Comparison of ENCODE assay signal across 16 mouse cellular contexts in the genomic region with DNA sequence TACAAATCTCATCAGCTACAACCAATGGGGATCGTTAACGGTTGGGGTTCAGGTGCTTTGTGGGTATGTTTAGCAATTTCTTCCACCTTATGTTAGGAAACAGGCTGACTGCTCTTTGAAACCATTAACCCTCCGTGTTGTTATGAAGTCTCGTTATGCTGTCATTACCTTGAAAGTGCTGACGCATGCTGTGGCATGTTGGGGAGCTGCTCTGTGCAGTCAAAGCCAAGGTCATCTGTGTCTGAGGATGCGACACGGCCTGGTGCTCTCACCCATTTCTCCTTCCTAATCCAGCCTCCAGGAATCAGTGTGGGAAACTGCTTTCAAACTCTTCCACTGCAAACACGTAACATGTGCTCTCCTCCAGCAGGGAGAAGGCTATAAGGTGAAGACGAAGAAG.
"Had no signal": no experiment of that assay in that cellular context is flagged by ENCODE, and none has a peak within 500 bp of the region (broad histone marks: within the 10 kb centered on the region; RNA-seq: fewer than 3 reads in every experiment).

No protein-coding gene starts in this region.

- DNase-seq: gastrocnemius, adult 2 months; gastrocnemius, postnatal 10 days; gastrocnemius, postnatal 36 days; heart, adult 18-20 months; heart, postnatal 14 days; heart, postnatal 36 days; kidney, adult 11 months; kidney, adult 2 months; kidney, adult 9 months; kidney, postnatal 14 days; kidney, postnatal 36 days; layer of hippocampus, adult 9-11 months; layer of hippocampus, postnatal 36 days; left cerebral cortex, postnatal 4 days; liver, embryonic 13.5 days; liver, postnatal 0 days had no signal
